Mouse (Mus musculus) hindbrain, postnatal 0 days (tissue): Measurements from ENCODE around the gene Sh3bgrl. TPM values are rescaled to one million over a fixed set of nuclear protein-coding genes. Genes with fewer than 3 reads are reported as not detected.

Source experiments
- ATAC-seq: fragments of 200-750 bp; cut with Nextera tagmentation; 2 replicates; pipeline ENCODE4 v1.8.0; 2017; ENCODE audit warnings: mild to moderate bottlenecking, moderate TSS enrichment, moderate library complexity
- DNase-seq: peaks from one replicate; pipeline ENCODE4 v3.0.0-alpha.2; 2015; ENCODE audit warnings: low spot score
- H3K27ac ChIP-seq: fragments of 300-500 bp; sonication (generic); 2 replicates; pipeline ENCODE4 v1.5.1; 2014; ENCODE audit warnings: mild to moderate bottlenecking
- H3K27me3 ChIP-seq: fragments of 300-500 bp; sonication (generic); 2 replicates; pipeline ENCODE4 v1.6.1; 2014; ENCODE audit warnings: low read length, mixed read lengths; ENCODE audit not compliant: insufficient read depth
- H3K36me3 ChIP-seq: fragments of 300-500 bp; sonication (generic); 2 replicates; pipeline ENCODE4 v1.6.1; 2014; ENCODE audit warnings: low read length, mixed read lengths; ENCODE audit not compliant: insufficient read depth
- H3K4me1 ChIP-seq: fragments of 300-500 bp; sonication (generic); 2 replicates; pipeline ENCODE4 v1.6.1; 2014; ENCODE audit warnings: antibody characterized with exemption, low read length, mixed read lengths; ENCODE audit not compliant: insufficient read depth
- H3K4me2 ChIP-seq: fragments of 300-500 bp; sonication (generic); 2 replicates; pipeline ENCODE4 v1.6.1; 2014; ENCODE audit warnings: low read depth, mild to moderate bottlenecking, low read length, moderate library complexity, mixed read lengths
- H3K4me3 ChIP-seq: fragments of 300-500 bp; sonication (generic); 2 replicates; pipeline ENCODE4 v1.5.1; 2014; ENCODE audit warnings: low read length
- H3K9ac ChIP-seq: fragments of 300-500 bp; sonication (generic); replicated peaks from 2 replicates; pipeline ENCODE4 v1.6.1; 2014; ENCODE audit warnings: mild to moderate bottlenecking, low read length, moderate library complexity, mixed read lengths
- H3K9me3 ChIP-seq: fragments of 300-500 bp; sonication (generic); 2 replicates; pipeline ENCODE4 v1.6.1; 2016; ENCODE audit warnings: low read length, mixed read lengths
- CTCF ChIP-seq: IDR thresholded peaks from 2 replicates; pipeline ENCODE4 v1.5.1; 2016; ENCODE audit warnings: antibody characterized with exemption, control low read depth, low read depth
- WGBS: fragments of 180-500 bp; shearing (Covaris S2); extraction: QIAGEN DNeasy Blood & Tissue Kit; methylation state at CpG from one replicate; pipeline ENCODE4 v1.1.7; 2014; 5-methylcytosine and 5-hydroxymethylcytosine counted together
- polyA plus RNA-seq: library from polyadenylated mRNA; unstranded; fragments of >200 nt; fragmentation: Nextera tagmentation; extraction: Ambion mirVana; gene quantifications from 2 replicates; pipeline ENCODE4 v1.2.1, GENCODE M21; 2015
- total RNA-seq: library from RNA; depleted of rRNA; stranded (reverse); fragments of >200 nt; gene quantifications from 2 replicates; pipeline ENCODE4 v1.2.3, GENCODE M21; 2014; rRNA removed

Sh3bgrl gene
- total and polyA plus RNA-seq, 2 experiments from 2014 or later: 66.8 to 143 TPM

DNA sequence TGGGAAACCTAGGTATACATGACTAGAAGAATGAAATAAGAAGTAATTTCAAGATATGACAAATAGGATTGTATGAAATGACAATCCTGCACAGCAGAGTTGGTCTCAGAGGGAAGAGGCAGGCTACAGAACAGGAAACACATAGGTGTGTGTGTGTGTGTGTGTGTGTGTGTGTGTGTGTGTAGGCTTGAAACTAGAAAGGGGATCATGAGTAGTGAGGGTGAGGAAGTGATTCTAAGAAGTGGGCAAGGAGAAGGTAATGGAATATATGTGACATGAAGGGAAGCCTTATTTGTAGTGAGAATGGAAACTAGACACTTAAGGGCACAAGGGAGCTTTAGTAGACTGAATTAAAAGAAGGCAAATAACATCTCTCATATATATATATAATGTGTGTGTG lies 112.7 kb downstream of the Sh3bgrl start:
- no peaks in the 10 kb centered on the region for H3K27me3 ChIP-seq
- no peaks in the 10 kb centered on the region for H3K9me3 ChIP-seq
- H3K4me3 ChIP-seq: no peak overlapping the region
- no peak overlapping the region for H3K4me2 ChIP-seq
- no peak for ATAC-seq
- no peaks in the 10 kb centered on the region for H3K36me3 ChIP-seq
- TF ChIP-seq CTCF: no peak
- no peak for DNase-seq
- H3K27ac ChIP-seq: no peak overlapping the region
- H3K9ac ChIP-seq: no peak overlapping the region
- H3K4me1 ChIP-seq: no peaks in the 10 kb centered on the region

DNA sequence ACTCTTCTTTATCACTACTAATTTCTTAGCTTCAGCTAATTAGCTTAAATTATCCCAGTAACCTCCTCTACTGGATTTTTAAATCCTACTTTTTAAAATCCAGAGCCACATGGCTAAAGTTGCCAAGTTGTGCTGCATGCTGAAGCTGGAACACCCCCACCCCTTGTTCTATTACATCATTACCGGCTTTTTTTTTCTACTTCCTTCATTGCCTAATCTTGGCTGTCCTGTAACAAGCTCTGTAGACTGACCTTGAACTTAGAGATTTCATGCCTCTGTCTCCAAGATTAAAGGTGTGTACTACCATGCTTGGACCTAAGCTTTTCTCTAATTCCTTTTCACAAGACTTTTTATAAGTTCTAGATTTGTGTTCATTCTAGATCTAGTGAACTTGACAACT lies 133.6 kb downstream of the Sh3bgrl start:
- DNase-seq (no peak), ATAC-seq (no peak)
- H3K4me2 ChIP-seq: no peak overlapping the region
- no peak overlapping the region for H3K9ac ChIP-seq
- TF ChIP-seq CTCF: no peak
- no peak overlapping the region for H3K27ac ChIP-seq
- no peaks in the 10 kb centered on the region for H3K36me3 ChIP-seq
- H3K9me3 ChIP-seq: no peaks in the 10 kb centered on the region
- no peaks in the 10 kb centered on the region for H3K27me3 ChIP-seq
- no peak overlapping the region for H3K4me3 ChIP-seq
- 92% methylated on average over 1 of the region's 1 CpGs for WGBS
- no peaks in the 10 kb centered on the region for H3K4me1 ChIP-seq

DNA sequence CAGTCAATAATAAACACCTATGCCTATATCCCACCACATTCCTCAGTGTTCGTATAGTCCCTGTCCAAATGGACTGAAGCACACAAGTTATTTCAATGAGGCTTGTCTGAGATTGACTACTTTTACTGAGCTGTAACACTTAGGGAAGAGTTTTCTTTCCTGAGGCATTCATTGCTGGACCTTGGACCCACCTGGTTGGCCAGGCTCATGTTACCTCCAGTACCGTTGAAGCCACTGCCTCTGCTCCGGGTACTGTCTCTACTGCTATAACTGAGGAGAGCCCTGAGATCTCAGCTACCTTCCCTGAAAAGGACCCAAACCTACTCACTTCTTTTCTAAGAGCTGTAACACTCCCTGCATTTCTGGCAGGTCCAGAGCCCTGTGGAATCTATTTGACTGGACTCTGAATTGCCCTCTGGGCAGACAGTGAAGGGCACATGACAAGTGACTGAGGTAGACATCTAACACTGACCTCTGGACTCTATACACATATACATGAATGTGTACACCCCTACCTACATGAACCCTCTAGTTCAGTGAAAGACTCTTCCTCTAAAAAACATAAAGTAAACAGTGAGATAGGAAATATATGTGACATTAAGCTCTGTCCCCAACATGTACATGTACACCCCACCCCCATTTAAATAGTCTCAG lies 140.3 kb downstream of the Sh3bgrl start:
- TF ChIP-seq CTCF: no peak
- Histone ChIP-seq H3K4me3 (no peak overlapping the region), H3K27ac (no peak overlapping the region), H3K27me3 (no peaks in the 10 kb centered on the region), H3K9me3 (no peaks in the 10 kb centered on the region), H3K4me1 (no peaks in the 10 kb centered on the region), H3K36me3 (no peaks in the 10 kb centered on the region), H3K4me2 (no peak overlapping the region), H3K9ac (no peak overlapping the region)
- WGBS: 91% methylated on average over 3 of the region's 3 CpGs
- DNase-seq: no peak
- ATAC-seq: no peak

DNA sequence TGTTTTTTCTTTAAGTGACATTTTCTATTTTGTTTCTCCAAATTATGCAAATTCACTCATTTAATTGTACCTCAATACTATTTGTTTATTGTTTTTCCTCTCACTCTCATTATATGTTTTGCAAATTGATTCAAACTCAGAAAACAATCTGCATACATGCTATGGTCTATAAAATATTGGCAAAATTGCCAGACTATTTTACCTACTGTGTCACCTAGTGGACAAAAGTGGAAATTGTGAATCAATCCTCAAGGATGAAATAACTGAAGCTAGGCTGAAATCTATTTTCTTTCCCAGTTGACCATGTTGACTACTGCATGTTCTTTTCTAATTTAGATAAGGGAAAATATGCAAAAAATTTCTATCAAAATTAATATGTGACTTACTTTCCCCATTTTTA lies 143.0 kb downstream of the Sh3bgrl start:
- DNase-seq: peak; percentile 39
- H3K4me3 ChIP-seq: no peak overlapping the region
- H3K4me2 ChIP-seq: no peak overlapping the region
- peak; percentile 58 for TF ChIP-seq CTCF
- H3K27ac ChIP-seq: no peak overlapping the region
- no peaks in the 10 kb centered on the region for H3K4me1 ChIP-seq
- no peak overlapping the region for H3K9ac ChIP-seq
- H3K27me3 ChIP-seq: no peaks in the 10 kb centered on the region
- no peak for ATAC-seq
- no peaks in the 10 kb centered on the region for H3K9me3 ChIP-seq
- H3K36me3 ChIP-seq: no peaks in the 10 kb centered on the region

Other genes starting within 250 kb of the Sh3bgrl start
- gene Hmgn5, start 82.0 kb upstream of the Sh3bgrl start, total RNA-seq: 0.52 and 0.54 TPM in 2 replicates
- gene Hmgn5, start 82.0 kb upstream of the Sh3bgrl start, polyA plus RNA-seq: 12.8 and 15.7 TPM in 2 replicates
- 0.07 TPM in 1 of 2 replicates, not detected in the other for gene Gm6377, start 101.4 kb downstream of the Sh3bgrl start, total RNA-seq
- gene Gm6377, start 101.4 kb downstream of the Sh3bgrl start, polyA plus RNA-seq: 0.05 TPM in 1 of 2 replicates, not detected in the other